Mouse (Mus musculus) megakaryocyte-erythroid progenitor cell, adult 5-6 weeks (primary cell): ENCODE results near the gene Ptbp1. TPM values are rescaled to one million over a fixed set of nuclear protein-coding genes. Genes with fewer than 3 reads are reported as not detected.
A peak's percentile ranks its signal among the peaks of the same experiment; 100 is the strongest.
"Not testable (repeated sequence)": the region's sequence is repeated elsewhere in the genome, so short reads cannot be mapped to it uniquely, and the experiment has no call there.

Experiments
- ATAC-seq: replicated peaks from 2 replicates; pipeline ENCODE4 v1.8.0; 2016; ENCODE audit warnings: mild to moderate bottlenecking, inconsistent platforms; ENCODE audit not compliant: severe bottlenecking, poor library complexity, low FRiP score, low TSS enrichment
- total RNA-seq, 2 experiments: library from RNA; stranded (forward) in 1 of 2; stranded (reverse) in 1 of 2; fragments of 200-1000, 215-1000 nt in 1 of 2; fragments of >200 nt in 1 of 2; fragmentation: Nextera tagmentation in 1 of 2; gene quantifications; 2 replicates each; pipeline ENCODE4 v1.2.3; 2014 to 2017

Gene Ptbp1
- total RNA-seq, 2 experiments from 2014 or later = 201 to 470 TPM

- 0 out of 2 replicates have a peak, but pooled peaks have one; percentile 17 for ATAC-seq
Measured at GRCm38 (mm10) chr10:79874290-79874862, 20.1 kb downstream of the Ptbp1 start, which contains the start of the genes Prtn3 and Plppr3. Gene Prtn3 (plus strand): TSS chr10:79874476. Gene Plppr3 (minus strand): TSS chr10:79874634.

- no peak for ATAC-seq
Measured at GRCm38 (mm10) chr10:79877174-79877573, 22.9 kb downstream of the Ptbp1 start.

- ATAC-seq = no peak
Measured at GRCm38 (mm10) chr10:79877757-79878156, 23.5 kb downstream of the Ptbp1 start.

GRCm38 (mm10) chr10:79879527-79879926 is 25.3 kb downstream of the Ptbp1 start:
- no peak for ATAC-seq

- ATAC-seq = no peak
Measured at GRCm38 (mm10) chr10:79880721-79881120, 26.5 kb downstream of the Ptbp1 start.

- ATAC-seq = peak; percentile 60
Measured at GRCm38 (mm10) chr10:79881981-79882380, 27.8 kb downstream of the Ptbp1 start.

- peak; percentile 51 for ATAC-seq
Measured at GRCm38 (mm10) chr10:79883297-79884084, 29.3 kb downstream of the Ptbp1 start.

GRCm38 (mm10) chr10:79884446-79884845 is 30.2 kb downstream of the Ptbp1 start:
- ATAC-seq = 0 out of 2 replicates have a peak, but pooled peaks have one; percentile 8

GRCm38 (mm10) chr10:79884938-79885337 is 30.7 kb downstream of the Ptbp1 start:
- ATAC-seq = not testable (repeated sequence)

- ATAC-seq = no peak
Measured at GRCm38 (mm10) chr10:79886054-79886453, 31.8 kb downstream of the Ptbp1 start, which contains the start of gene Elane. Gene Elane (plus strand): TSS chr10:79886247.

GRCm38 (mm10) chr10:79886611-79887010 is 32.4 kb downstream of the Ptbp1 start:
- ATAC-seq = no peak

- no peak for ATAC-seq
Measured at GRCm38 (mm10) chr10:79889386-79889785, 35.2 kb downstream of the Ptbp1 start.

GRCm38 (mm10) chr10:79890670-79891069 is 36.4 kb downstream of the Ptbp1 start, which contains the start of gene Cfd:
Gene Cfd (plus strand): TSS chr10:79890853.
- no peak for ATAC-seq

GRCm38 (mm10) chr10:79892451-79893118 is 38.4 kb downstream of the Ptbp1 start:
- ATAC-seq = peak; percentile 72

- ATAC-seq = no peak
Measured at GRCm38 (mm10) chr10:79896306-79896705, 42.1 kb downstream of the Ptbp1 start.

GRCm38 (mm10) chr10:79896814-79897213 is 42.6 kb downstream of the Ptbp1 start:
- no peak for ATAC-seq

- ATAC-seq = no peak
Measured at GRCm38 (mm10) chr10:79897316-79898245, 43.4 kb downstream of the Ptbp1 start.

- ATAC-seq = no peak; the same call in 1 of the 2 replicates
Measured at GRCm38 (mm10) chr10:79900951-79901410, 46.8 kb downstream of the Ptbp1 start.

- no peak for ATAC-seq
Measured at GRCm38 (mm10) chr10:79906712-79907111, 52.5 kb downstream of the Ptbp1 start.
